Mouse (Mus musculus): Measurements from ENCODE around the gene Haghl. TPM values are rescaled to one million over a fixed set of nuclear protein-coding genes. Genes with fewer than 3 reads are reported as not detected.
A peak's percentile ranks its signal among the peaks of the same experiment; 100 is the strongest.

Gene Haghl
- polyA plus RNA-seq, 1 experiment = 66.1 TPM

DNA sequence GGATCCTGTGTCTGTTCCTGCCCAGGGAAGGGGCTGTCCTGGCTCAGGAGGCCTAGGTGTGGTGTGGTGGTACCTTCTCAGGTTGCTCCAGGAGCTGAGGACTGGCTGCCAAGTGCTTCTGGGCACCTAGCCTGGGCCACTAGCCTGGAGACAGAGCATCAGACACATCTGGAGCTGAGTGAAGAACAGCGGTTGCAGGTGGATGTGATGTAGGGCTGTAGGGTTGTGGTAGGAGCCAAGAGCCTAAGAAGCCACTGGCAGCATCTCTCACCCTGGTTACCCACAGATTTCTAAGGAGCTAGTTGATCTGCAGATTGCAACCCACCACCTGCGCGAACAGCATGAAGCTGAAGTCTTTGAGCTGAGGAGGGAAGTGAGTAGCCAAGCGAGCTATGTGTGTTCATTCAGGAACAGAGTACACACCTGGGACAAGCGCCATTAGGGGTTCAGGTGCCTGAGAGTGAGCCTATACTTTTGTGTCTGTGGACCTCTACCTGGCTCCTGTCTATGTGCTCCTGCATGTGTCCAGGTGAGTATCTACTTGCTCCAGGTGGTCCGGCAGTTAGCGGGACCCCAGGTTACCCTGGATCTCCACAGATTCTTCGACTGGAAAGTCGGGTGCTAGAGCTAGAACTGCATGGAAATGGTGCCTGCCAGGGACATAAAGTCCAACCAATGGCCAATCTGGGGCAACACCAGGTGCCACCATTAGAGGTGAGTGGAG lies 1.5 kb upstream of the Haghl start:
- no peak for DNase-seq (ENCODE audit: low spot score)

DNA sequence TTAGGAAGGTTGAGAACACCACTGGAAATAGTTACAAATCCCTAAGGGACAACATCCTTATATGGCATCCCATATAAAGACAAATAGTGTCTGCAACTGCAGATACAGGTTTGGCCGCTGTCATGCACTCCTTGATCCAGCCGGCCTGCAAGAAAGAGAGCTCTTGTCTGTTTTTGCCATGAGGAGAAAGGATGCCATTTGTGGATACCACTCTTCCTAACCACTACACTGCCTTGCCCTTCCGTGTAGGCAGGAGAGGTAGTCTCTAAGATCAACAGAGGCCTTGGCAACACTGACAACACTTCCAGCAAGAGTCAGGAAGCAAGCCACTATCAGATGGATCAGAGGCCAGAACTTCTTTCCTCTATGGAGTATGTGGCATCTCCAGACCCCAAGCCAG lies 807 bp upstream of the Haghl start, which contains the start of gene Ccdc78:
TSS of gene Ccdc78 (plus strand) at position 301 of the 400 bp plus-strand sequence.
- DNase-seq (ENCODE audit: low spot score) = no peak

DNA sequence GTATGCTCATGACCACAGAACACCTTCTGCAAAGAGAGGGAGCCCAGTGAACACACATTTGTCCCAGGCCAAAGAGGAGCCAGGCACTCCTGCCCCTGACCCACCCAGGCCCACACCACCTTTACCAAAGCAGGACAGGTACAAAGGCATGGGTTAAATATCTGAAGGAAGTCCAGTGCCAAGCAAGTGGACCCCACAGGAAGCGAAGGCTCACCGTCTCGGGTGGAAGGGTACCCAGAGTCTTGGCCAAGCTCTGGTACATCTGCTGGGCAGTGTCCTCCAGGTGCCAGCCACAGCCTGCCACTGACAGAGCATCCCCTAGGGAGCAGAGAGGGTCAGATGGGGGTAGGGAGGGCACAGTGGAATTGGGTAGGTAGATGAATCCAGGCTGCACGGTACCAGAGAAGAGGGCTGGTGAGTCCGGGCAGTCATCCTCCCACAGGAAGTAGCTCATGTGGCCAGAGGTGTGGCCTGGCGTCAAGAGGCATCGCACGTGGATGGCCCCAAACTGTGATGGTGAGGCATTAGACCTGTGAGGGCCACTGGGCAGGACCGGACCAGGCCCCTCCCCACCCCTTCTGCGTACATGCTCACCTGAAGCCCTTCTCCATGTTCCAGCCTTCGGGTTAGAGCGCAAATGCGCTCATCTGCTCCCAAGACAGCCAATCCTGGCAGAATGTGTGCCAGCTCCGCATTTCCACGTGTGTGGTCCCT lies 1.5 kb downstream of the Haghl start:
- no peak for DNase-seq (ENCODE audit: low spot score)

DNA sequence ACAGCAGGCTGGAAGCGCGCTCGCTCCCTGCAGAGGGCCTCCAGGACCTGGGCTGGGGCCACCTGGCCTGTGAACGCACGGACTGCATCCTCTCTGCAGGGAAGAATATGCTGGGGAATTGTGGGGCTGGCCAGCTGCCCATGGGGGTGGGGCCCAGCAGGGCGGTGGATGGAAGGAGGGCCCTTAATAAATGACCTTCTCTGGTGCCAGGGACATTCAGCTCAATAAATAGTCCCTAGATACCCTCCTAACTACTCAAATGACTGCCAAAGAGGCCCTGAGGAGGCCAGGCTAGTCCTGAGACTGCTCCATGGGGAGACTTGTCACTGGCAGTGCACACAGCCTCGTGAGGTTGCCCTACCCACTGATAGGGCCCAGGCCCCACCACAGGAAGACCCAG lies 2.4 kb downstream of the Haghl start:
- no peak for DNase-seq (ENCODE audit: low spot score)

DNA sequence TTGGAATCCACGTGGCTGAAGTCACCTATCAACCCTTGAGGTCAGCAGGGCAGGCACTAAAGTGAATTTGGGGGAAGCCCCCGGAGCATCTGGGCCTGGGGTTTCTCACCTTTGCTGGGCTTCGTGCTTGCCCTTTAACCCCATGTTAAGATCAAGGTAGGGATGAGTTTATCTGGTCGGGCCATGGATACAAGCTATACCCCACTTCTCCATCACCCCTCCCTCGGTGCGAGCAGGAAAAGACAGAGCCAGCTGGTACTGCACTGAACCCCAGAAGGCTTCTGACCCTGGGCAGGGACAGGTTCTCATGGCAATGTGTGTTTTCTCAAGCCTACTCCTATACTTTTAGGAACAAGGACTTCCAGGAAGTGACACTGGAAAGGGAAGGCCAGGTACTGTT lies 4.1 kb downstream of the Haghl start:
- no peak for DNase-seq (ENCODE audit: low spot score)

DNA sequence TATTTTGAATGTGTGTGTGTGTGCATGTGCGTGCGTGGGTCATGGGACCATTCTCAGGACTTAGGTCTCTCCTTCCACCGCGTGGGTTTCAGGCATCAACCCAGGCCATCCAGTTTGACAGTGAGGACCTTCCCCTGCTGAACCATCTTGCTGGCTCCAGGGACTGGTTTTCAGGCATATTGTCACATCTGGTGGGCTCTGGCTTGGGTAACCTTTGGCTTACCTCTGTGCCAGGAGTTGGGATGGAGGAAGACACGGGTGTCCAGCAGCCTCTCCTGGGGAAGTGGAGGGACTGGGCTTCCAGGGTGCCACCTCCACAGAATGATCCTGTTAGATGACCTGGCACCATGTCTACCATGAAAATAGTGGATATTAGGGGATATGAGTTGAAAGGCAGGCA lies 7.5 kb downstream of the Haghl start:
- DNase-seq (ENCODE audit: low spot score) = no peak

DNA sequence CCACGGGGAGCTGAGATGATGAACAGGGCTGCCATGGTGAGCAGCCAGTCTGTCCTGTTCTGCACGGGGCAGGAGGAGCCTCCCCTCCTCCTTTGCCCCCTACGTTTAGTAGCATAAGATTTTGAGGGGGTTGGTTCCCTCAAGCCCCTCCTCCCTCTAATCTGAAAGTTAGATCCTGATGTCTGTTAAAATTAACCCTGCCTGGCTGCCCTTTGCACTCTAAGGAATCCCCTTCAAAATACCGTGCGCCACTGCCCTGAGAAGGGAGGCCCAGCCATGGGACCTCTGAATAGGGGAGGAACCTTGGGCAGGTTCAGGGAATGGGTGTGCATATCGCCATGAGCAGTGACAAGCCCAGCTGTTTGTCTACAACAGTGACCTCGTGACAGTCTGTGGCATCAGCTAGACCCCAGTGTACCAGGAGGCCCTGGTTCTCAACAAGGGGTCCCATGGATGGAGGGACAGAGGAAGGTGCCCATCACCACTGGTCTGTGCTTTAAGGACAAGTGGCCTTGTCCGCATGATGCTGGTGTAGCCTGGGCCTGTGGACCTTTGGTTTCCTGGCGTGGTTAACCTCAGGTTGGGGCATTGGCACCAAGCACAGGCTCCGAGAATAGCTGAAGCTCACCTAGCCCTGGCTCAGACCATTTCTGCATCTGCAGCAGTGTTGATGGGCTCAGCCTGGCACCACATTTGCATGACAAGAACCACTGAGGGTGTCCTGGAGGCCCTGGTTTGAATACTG lies 10.0 kb downstream of the Haghl start:
- no peak for DNase-seq (ENCODE audit: low spot score)

DNA sequence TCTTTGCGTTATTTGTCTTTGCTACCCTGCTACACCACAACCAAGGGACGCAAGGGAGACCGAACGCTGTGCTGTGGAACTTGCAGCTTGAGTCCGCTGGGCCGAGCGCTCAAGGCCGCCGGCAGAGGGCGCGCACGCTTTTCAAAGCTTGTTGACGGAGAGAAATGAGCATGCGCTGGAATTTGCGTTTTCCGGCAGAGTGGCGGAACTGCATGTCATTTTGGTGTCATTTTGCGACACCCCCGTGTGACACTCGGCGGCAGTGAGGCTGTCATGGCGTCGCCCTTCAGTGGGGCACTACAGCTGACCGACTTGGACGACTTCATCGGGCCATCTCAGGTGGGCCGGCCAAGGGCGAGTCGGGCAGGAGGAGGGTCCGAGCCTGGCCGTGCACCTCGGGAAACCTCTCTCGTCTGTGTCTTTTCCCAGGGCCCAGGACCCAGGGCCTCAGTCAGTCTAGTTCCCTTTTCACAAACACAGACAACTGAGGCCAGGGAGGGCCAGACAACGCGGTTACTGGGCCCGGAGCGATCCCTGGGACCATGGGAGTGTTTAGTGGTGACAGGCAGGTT lies 11.8 kb downstream of the Haghl start, which contains the start of gene Narfl:
TSS of gene Narfl (plus strand) at position 228 of the 572 bp plus-strand sequence.
- DNase-seq (ENCODE audit: low spot score) = peak; percentile 96

DNA sequence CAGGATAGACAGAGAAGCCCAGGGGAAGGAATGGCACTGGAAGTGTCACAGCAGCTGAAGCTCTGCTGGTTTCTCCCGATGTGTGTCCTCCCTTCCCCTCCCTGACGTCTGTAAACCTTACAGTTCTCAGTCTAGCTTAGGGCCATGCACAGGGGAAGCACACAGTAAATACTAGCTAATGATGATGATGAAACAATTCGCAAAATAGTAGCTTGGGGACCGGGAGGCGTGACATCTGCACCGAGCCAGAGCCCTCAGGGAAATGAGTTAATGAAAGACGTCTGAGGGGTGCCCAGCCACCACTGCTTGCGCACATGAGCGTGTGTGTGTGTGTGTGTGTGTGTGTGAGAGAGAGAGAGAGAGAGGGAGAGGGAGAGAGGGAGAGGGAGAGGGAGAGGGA lies 16.1 kb downstream of the Haghl start:
- DNase-seq (ENCODE audit: low spot score) = no peak

DNA sequence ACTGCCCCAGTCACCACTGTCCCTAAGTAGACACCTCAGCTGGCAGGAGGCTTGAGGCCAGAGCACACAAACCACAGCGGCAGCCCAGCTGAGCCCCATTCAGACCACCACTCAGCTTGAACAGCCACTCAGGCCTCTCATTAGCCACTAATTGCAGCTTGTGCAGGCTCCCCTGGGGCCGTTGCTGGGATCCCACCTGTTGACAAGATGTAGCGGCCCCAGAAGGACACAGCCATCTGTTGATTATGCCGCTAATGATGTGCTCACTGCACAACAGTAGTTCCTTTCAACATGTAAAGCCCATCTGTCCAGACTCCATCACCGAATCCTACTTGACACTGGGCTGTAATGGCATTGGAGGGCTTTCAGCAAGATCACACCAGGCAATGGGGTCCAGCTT lies 19.6 kb downstream of the Haghl start:
- DNase-seq (ENCODE audit: low spot score) = no peak

DNA sequence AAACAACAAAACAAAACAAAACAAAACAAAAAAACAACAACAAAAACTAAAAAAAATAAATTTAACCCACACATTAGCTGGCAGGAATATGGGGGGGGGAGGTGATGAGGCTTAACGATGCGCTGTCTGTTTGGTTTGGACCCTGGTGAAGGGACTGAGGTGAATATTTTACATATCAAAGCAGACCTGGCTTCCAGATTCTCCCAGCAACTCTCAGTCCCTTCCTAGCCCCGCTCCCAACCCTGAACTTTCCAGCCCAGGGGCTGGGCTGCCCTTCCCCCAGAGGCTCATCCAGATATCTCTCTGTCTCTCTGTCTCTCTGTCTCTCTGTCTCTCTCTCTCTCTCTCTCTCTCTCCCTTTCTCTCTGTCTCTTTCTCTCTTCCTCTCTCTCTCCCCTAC lies 22.9 kb downstream of the Haghl start:
- no peak for DNase-seq (ENCODE audit: low spot score)

DNA sequence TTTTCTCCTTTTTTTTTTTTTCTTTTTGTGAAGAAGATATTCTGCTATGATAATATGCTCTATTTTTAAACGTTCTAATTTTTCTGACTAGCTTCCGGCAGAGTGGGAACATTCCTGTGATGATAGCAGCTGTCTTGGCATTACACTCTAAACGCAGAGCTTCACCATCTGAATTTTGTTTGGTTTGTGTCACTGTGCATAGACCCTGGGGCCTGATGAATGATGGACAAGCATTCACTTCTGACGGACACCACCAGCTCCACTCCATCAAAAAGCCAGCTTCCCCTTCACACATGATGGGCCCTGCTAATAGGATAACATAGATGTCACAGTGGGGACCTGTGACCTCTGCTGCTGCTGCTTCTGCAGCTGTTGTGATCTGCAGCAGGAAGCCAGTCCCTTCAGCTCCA lies 23.9 kb downstream of the Haghl start:
- no peak for DNase-seq (ENCODE audit: low spot score)

DNA sequence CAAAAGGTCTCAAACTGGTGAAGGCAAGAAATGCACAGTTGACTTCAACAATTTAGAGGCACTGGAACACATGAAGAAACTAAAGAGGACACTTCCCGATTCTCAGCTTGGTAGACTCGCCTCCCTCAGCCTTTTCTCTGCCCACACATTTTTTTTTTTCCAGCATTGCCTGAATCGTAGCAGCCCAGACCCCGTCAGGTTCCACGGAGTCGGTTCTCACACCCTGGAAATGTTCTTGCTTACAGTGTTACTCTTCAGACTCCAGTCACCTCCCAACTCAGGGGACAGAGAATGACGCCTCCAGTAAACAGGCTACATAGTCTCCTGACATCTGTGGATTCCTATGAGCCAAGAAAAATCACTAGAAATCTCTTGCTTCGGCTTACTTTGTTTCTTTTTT lies 25.3 kb downstream of the Haghl start:
- no peak for DNase-seq (ENCODE audit: low spot score)

DNA sequence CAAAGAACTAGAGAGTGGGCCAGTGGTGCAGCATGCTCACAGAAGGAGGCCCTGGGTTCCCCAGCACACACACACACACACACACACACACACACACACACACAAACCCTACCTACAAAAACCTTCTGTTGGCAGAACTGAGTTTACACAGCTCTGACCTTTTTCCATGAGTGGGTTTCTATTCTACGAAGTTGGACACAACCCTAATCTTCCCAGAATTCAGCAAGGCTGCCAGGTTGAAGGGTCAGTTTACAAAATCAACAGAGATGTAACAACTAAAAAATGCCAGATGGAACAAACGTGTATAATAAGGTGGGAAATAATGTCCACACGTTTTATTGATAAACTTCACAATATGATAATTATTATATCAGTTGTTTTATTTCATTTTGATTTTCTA lies 27.8 kb downstream of the Haghl start:
- DNase-seq (ENCODE audit: low spot score) = no peak

DNA sequence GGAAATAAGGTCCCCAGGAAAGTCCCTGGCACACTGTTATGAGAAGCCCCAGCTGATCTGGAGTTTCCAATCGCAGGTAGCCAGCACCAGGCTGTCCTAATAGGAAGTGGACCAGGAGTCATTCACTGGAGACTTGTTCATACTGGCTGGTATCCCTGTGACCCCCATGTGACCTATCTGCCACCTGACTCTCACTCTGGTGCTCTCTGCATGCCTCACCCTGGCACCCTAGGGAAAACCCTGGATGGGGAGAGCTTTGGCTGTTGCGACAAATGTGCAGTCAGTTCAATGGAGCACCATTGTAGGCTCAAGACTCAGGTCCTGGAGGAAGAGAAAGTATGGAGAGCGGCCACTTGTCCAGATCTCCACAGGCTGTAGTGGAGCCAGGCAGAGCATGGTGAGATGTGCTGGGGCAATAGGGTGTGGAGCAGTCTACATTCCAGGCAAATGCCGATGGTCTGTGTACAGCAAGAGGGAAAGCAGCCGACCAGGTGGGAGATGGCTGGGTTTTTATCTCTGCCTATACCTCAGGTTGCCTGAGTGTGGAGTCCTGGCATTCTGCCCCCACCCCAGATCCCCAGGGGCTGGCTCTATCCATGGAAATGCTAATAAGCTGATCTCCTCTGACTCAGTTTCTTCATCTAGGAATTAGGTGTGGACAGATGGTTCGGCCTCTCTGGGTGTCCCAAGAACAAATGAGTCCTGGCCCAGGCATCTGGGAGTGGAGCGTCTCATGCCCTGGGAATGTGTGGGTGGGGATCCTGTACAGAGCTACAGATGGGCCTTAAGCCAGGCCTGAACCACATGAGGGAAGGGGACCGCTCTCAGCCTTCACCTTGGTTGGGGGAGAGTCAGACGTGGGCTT lies 28.9 kb downstream of the Haghl start:
- DNase-seq (ENCODE audit: low spot score) = no peak

DNA sequence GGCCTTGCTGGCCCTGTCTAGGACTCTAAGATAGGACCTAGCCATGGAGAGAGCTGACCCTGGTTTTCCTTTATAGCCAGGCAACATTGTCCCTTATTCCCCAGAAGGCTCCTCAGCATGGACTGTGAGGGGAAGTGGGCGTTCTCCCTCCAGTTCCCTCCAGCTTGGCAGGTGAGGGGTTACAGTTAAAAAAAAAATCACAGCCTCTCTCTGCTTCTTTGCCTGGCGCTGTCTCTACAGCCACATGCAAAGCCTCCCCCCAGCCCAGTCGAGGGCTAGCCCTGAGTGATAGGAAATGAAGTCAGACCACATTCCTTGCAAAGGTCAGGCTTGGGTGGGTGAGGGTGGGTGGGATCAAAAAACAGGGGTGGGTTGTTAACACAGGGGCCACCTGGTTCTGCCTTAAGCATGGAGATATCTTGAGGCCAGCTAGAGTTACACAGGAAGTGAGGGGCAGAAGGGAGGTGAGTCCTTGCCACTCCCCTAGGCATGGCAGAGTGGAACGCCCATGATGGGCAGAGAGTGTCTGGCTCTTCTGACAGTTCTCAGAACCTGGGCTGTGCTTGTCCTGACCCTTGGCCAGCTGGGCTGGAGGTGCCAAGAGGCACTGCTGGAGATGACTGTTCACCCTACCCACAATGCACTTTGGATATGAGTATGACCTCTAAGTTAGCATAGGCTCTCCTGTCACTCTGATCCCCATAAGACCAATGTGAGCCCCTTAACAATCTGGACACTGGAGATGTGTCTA lies 29.7 kb downstream of the Haghl start:
- no peak for DNase-seq (ENCODE audit: low spot score)

DNA sequence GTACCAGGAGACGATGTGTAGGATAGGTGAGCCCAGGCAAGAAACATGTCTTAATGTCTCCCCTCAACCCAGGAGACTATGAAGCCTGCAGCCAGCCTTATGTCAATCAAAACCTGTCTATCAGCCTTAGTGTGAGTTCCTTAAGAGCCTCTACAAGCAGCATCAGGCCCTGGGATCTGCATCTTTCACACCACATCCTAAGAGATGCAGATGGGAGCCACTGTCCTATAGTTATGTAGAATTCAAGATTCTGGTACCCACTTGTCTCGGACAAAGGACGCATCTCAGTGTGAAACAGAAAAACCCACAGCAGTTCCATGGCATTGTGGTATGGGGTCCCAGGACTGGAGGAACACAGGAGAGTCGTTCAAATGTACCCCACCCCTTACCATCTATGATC lies 30.4 kb downstream of the Haghl start:
- DNase-seq (ENCODE audit: low spot score) = no peak

DNA sequence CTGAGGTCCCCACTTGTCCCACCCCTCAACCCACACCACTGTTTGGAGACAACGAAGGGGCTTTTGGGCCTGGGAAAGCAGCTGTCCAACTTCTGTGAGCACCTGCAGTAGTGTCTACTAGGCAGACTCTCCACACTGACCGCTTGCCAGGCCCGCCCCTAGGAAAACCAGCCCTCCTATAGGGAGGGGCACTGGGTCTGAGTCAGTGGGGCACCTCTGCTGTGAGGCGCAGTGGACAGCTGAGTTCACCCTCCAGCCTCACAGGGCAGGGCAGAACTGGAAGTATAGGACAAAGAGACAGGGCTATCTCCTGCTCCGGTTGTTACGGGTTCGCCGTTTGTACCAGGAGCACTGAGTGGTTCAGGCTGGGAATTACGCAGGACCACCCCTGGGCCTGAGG lies 31.2 kb downstream of the Haghl start, which contains the start of gene Msln:
TSS of gene Msln (minus strand) at position 138 of the 400 bp plus-strand sequence.
- DNase-seq (ENCODE audit: low spot score) = no peak

DNA sequence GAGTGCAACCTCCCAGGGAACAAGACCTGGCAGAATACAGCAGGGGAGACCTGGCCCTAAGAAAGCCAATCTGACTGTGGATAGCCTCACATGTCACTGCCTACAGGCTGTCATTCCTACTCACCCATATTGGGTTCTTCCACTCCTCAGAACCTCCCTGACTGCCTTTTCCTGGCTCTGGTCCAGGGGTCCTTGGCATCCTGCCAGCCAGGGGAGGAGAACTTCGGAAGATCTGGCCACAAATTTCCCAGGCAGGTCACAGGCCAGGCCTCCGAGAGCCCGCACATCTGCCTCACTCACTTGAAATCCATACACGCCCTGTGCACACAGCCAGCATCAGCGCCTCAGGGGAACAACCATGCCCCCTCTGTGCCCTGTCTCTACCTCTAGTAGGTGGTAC lies 34.0 kb downstream of the Haghl start:
- DNase-seq (ENCODE audit: low spot score) = no peak

DNA sequence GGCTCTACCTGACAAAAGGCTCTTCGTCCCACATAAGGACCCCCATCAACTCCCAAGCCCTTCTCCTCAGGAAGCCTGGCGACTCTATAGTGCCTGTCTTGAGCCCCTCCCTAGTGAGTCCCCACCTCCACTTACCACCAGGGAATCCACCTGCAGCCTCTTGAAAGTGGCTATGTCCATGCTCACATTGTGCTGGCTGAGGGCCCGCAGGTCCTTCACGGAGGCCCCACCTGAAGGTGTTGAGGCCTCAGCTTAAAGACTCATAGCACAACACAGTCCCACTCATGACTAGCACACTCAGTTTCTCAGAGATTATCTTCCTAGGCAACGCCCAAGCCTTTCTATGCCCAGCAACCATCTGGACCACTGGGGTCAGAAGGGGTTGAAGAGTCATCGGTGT lies 36.2 kb downstream of the Haghl start:
- no peak for DNase-seq (ENCODE audit: low spot score)

DNA sequence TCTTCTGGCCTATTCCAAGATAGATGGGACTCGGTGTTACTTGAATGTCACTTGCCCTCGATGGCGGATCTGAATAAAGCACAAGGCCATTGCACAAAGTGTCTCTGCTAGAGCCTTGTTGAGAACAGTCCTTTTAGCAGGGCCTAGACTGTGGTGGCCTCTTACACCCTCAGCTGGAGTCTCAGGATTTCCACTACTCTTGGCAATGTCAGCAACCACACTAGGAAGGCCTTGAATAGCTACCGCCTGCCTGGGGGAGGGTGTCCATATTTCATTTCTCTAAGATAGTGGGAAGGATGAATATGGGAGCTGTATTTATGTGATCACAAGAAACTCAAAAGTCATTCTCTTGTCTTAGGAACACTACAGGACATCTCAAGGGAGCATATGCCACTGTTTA lies 37.2 kb downstream of the Haghl start:
- DNase-seq (ENCODE audit: low spot score) = no peak

Data from urinary bladder, adult 2 months (tissue).